Mouse (Mus musculus) embryonic facial prominence, embryonic 14.5 days (tissue): Measurements from ENCODE around the gene Pglyrp4. TPM values are rescaled to one million over a fixed set of nuclear protein-coding genes. Genes with fewer than 3 reads are reported as not detected.
"Not testable (repeated sequence)": the region's sequence is repeated elsewhere in the genome, so short reads cannot be mapped to it uniquely, and the experiment has no call there.

Experiments
- ATAC-seq: fragments of 200-750 bp; cut with Nextera tagmentation; 2 replicates; pipeline ENCODE4 v1.8.0; 2017; ENCODE audit warnings: low read depth, moderate number of reproducible peaks, moderate TSS enrichment
- DNase-seq: peaks from one replicate; pipeline ENCODE4 v3.0.0-alpha.2; 2015; ENCODE audit warnings: low spot score
- H3K27ac ChIP-seq: fragments of 300-500 bp; sonication (generic); replicated peaks from 2 replicates; pipeline ENCODE4 v1.5.1; 2014; ENCODE audit warnings: low read depth, mild to moderate bottlenecking, low read length, moderate library complexity
- H3K27me3 ChIP-seq: fragments of 300-500 bp; sonication (generic); replicated peaks from 2 replicates; pipeline ENCODE4 v1.6.1; 2014; ENCODE audit warnings: low read length; ENCODE audit not compliant: control insufficient read depth, insufficient read depth
- H3K36me3 ChIP-seq: fragments of 300-500 bp; sonication (generic); 2 replicates; pipeline ENCODE4 v1.6.1; 2014; ENCODE audit warnings: low read length, mixed read lengths; ENCODE audit not compliant: control insufficient read depth, insufficient read depth
- H3K4me1 ChIP-seq: fragments of 300-500 bp; sonication (generic); 2 replicates; pipeline ENCODE4 v1.6.1; 2014; ENCODE audit warnings: antibody characterized with exemption, low read length; ENCODE audit not compliant: control insufficient read depth, insufficient read depth
- H3K4me2 ChIP-seq: fragments of 300-500 bp; sonication (generic); 2 replicates; pipeline ENCODE4 v1.6.1; 2014; ENCODE audit warnings: low read depth, mild to moderate bottlenecking, low read length, moderate library complexity, mixed read lengths
- H3K4me3 ChIP-seq: fragments of 300-500 bp; sonication (generic); 2 replicates; pipeline ENCODE4 v1.5.1; 2014; ENCODE audit warnings: low read depth, mild to moderate bottlenecking, low read length
- H3K9ac ChIP-seq: fragments of 300-500 bp; sonication (generic); 2 replicates; pipeline ENCODE4 v1.6.1; 2014; ENCODE audit warnings: low read depth, mild to moderate bottlenecking, low read length, moderate library complexity, mixed read lengths
- H3K9me3 ChIP-seq: fragments of 300-500 bp; sonication (generic); 2 replicates; pipeline ENCODE4 v1.6.1; 2016; ENCODE audit warnings: low read length; ENCODE audit not compliant: control insufficient read depth
- WGBS: fragments of 180-500 bp; shearing (Covaris S2); extraction: QIAGEN DNeasy Blood & Tissue Kit; methylation state at CpG from one replicate; pipeline ENCODE4 v1.1.7; 2014; 5-methylcytosine and 5-hydroxymethylcytosine counted together
- polyA plus RNA-seq: library from polyadenylated mRNA; unstranded; fragments of >200 nt; fragmentation: Nextera tagmentation; extraction: Ambion mirVana; gene quantifications from 2 replicates; pipeline ENCODE4 v1.2.1, GENCODE M21; 2014

Gene Pglyrp4
- polyA plus RNA-seq, 1 experiment from 2014 or later, result 0.22 TPM

DNA sequence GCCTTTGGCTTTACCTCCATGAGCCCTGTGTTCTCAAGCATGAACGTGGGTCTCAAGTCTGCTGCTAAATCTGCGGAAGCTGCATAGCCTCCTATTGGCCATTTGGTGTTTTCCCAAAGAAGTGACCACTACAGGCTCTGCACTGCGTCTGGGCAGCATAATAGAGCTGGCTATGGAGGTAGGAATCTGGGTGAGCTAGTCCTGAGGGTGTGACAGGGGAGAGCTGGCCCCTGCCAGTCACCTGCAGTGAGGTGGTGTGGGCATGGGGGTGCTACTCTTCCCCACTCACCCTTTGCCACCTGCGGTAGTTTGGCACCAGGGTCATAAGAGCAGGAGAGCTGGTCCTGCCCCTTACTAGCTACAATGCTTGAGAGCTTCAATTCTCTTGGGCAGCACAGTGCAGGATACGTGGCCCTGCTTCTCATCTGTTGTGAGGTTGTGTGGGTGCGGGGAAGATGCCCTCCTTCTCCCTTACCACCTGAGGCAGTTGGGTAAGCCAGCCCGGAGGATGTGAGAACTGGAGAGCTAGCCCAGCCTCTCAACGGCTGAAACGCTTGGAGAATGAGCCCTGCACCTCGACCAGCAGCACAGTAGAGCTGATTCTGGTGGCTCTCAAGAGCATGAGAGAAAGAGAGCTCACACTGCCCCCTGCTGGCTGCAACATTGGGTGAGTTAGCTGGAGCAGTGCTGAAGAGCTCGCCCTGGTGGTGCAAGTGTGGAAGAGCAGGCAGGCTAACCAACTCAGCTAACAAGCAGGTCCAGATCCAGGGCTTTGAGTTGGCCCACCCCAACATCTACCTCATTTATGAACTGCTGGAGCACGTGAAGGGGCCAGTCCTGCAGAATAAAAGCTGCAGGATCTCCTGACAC is 16.9 kb upstream of the Pglyrp4 start:
- Histone ChIP-seq H3K4me3 (no peak overlapping the region), H3K4me1 (no peaks in the 10 kb centered on the region), H3K36me3 (no peaks in the 10 kb centered on the region), H3K9me3 (no peaks in the 10 kb centered on the region), H3K27me3 (no peaks in the 10 kb centered on the region; the same call in 1 of the 2 replicates), H3K27ac (no peak overlapping the region), H3K9ac (no peak overlapping the region), H3K4me2 (no peak overlapping the region)
- peak; percentile 44; the same call in 1 of the 2 replicates for ATAC-seq
- DNase-seq, result peak; percentile 86
- WGBS, result 48% methylated on average over 12 of the region's 12 CpGs

GRCm38 (mm10) chr3:90749658-90750057 is 23.0 kb downstream of the Pglyrp4 start:
- Histone ChIP-seq H3K9ac (no peak overlapping the region), H3K27me3 (no peaks in the 10 kb centered on the region), H3K9me3 (no peaks in the 10 kb centered on the region), H3K27ac (no peak overlapping the region), H3K4me2 (no peak overlapping the region), H3K36me3 (no peaks in the 10 kb centered on the region), H3K4me3 (no peak overlapping the region), H3K4me1 (no peaks in the 10 kb centered on the region)
- WGBS, result 97% methylated on average over 1 of the region's 1 CpGs
- DNase-seq, result no peak
- ATAC-seq, result no peak

DNA sequence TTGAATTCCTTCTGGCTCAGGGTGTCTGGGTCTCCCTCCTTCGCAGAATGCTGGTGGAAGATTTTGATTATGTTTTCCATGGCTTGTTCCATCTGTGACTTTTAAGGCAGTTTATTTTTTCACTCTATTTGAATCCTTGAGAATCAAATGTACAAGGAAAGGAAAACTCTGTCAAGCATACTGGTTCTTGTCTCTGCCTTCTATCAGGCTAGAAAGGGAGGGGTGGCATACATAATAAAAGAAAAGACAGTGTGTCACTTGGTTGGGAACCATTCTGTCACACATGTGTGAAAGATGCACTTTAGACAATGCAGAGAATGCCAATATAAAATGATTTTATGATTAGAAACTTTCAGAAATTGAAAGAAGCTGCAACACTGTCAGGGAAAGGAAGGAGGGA is 51.1 kb downstream of the Pglyrp4 start, which contains the start of gene Gm5849:
Gene Gm5849, minus strand, starts transcription at position 101 of the 400 bp plus-strand sequence.
- not testable (repeated sequence) for ATAC-seq, H3K4me3 ChIP-seq, DNase-seq, H3K27me3 ChIP-seq, H3K4me1 ChIP-seq, H3K4me2 ChIP-seq, H3K9me3 ChIP-seq, H3K27ac ChIP-seq, H3K9ac ChIP-seq, H3K36me3 ChIP-seq
- 89% methylated on average over 1 of the region's 1 CpGs for WGBS

Other genes with a start within 250 kb of the Pglyrp4 start
- 79.6 and 89.9 TPM in 2 replicates for gene Snapin, start 235.9 kb upstream of the Pglyrp4 start, polyA plus RNA-seq
- gene Chtop, start 217.4 kb upstream of the Pglyrp4 start, polyA plus RNA-seq, result 92.1 and 98.4 TPM in 2 replicates
- 37.2 and 49.6 TPM in 2 replicates for gene S100a1, start 212.5 kb upstream of the Pglyrp4 start, polyA plus RNA-seq
- gene S100a13, start 212.5 kb upstream of the Pglyrp4 start, polyA plus RNA-seq, result 40.8 and 45.8 TPM in 2 replicates
- gene S100a14, start 200.1 kb upstream of the Pglyrp4 start, polyA plus RNA-seq, result 15.6 and 21.5 TPM in 2 replicates
- 182 and 201 TPM in 2 replicates for gene S100a16, start 189.7 kb upstream of the Pglyrp4 start, polyA plus RNA-seq
- 5.2 and 7.9 TPM in 2 replicates for gene S100a3, start 166.3 kb upstream of the Pglyrp4 start, polyA plus RNA-seq
- gene S100a2, start 136.7 kb upstream of the Pglyrp4 start, polyA plus RNA-seq, result not detected in 2 replicates
- not detected in 2 replicates for gene Gm42674, start 125.0 kb upstream of the Pglyrp4 start, polyA plus RNA-seq
- 16.8 and 22.9 TPM in 2 replicates for gene S100a4, start 123.1 kb upstream of the Pglyrp4 start, polyA plus RNA-seq
- 1.6 TPM in 1 of 2 replicates, not detected in the other for gene S100a5, start 118.4 kb upstream of the Pglyrp4 start, polyA plus RNA-seq
- 190 and 334 TPM in 2 replicates for gene S100a6, start 114.0 kb upstream of the Pglyrp4 start, polyA plus RNA-seq
- 0.84 TPM in 1 of 2 replicates, not detected in the other for gene S100a7a, start 72.9 kb upstream of the Pglyrp4 start, polyA plus RNA-seq
- gene S100a8, start 57.9 kb upstream of the Pglyrp4 start, polyA plus RNA-seq, result 46.0 and 58.1 TPM in 2 replicates
- 30.1 and 39.1 TPM in 2 replicates for gene S100a9, start 31.2 kb upstream of the Pglyrp4 start, polyA plus RNA-seq
- gene Gm5849, start 51.0 kb downstream of the Pglyrp4 start, polyA plus RNA-seq, result not detected in 2 replicates